Mouse (Mus musculus) ZHBTc4 (cell line): ENCODE results near the gene Zfp507.
A peak's percentile ranks its signal among the peaks of the same experiment; 100 is the strongest.

ENCODE experiments used
- DNase-seq: peaks from one replicate; pipeline ENCODE4 v3.0.0-alpha.2; 2011; ENCODE audit warnings: low read depth, low spot score

Gene Zfp507

GRCm38 (mm10) chr7:35782252-35782651 lies 20.6 kb downstream of the Zfp507 start:
- no peak for DNase-seq

- DNase-seq: no peak
Observed at GRCm38 (mm10) chr7:35774127-35774526, 28.7 kb downstream of the Zfp507 start.

GRCm38 (mm10) chr7:35772347-35772746 lies 30.5 kb downstream of the Zfp507 start:
- no peak for DNase-seq

- DNase-seq: no peak
Observed at GRCm38 (mm10) chr7:35771106-35771505, 31.7 kb downstream of the Zfp507 start.

GRCm38 (mm10) chr7:35770122-35770521 lies 32.7 kb downstream of the Zfp507 start:
- no peak for DNase-seq

- no peak for DNase-seq
Observed at GRCm38 (mm10) chr7:35764461-35764860, 38.3 kb downstream of the Zfp507 start.

- peak; percentile 62 for DNase-seq
Observed at GRCm38 (mm10) chr7:35761801-35762200, 41.0 kb downstream of the Zfp507 start.

- DNase-seq: peak; percentile 61
Observed at GRCm38 (mm10) chr7:35759602-35760001, 43.2 kb downstream of the Zfp507 start.

- peak; percentile 77 for DNase-seq
Observed at GRCm38 (mm10) chr7:35756510-35757440, 46.0 kb downstream of the Zfp507 start.

GRCm38 (mm10) chr7:35754886-35755168 lies 48.0 kb downstream of the Zfp507 start:
- no peak for DNase-seq

- peak; percentile 92 for DNase-seq
Observed at GRCm38 (mm10) chr7:35754033-35754885, 48.5 kb downstream of the Zfp507 start, which contains the start of gene Dpy19l3. Dpy19l3 (minus strand) TSS chr7:35754454.

GRCm38 (mm10) chr7:35753319-35754032 lies 49.3 kb downstream of the Zfp507 start:
- DNase-seq: no peak

- no peak for DNase-seq
Observed at GRCm38 (mm10) chr7:35750873-35751272, 51.9 kb downstream of the Zfp507 start.

- DNase-seq: peak; percentile 19
Observed at GRCm38 (mm10) chr7:35747397-35747964, 55.3 kb downstream of the Zfp507 start.

GRCm38 (mm10) chr7:35746686-35747396 lies 56.0 kb downstream of the Zfp507 start:
- peak; percentile 52 for DNase-seq

GRCm38 (mm10) chr7:35745281-35745702 lies 57.5 kb downstream of the Zfp507 start:
- no peak for DNase-seq

- no peak for DNase-seq
Observed at GRCm38 (mm10) chr7:35744771-35745170, 58.0 kb downstream of the Zfp507 start.

- no peak for DNase-seq
Observed at GRCm38 (mm10) chr7:35742310-35742709, 60.5 kb downstream of the Zfp507 start.

GRCm38 (mm10) chr7:35741858-35742257 lies 60.9 kb downstream of the Zfp507 start:
- DNase-seq: no peak

- peak; percentile 77 for DNase-seq
Observed at GRCm38 (mm10) chr7:35740489-35741230, 62.1 kb downstream of the Zfp507 start.
